Mouse (Mus musculus) embryo, embryonic 10.5 days (tissue): ENCODE data around the gene Ebi3.
"Not testable (repeated sequence)": the region's sequence is repeated elsewhere in the genome, so short reads cannot be mapped to it uniquely, and the experiment has no call there.

ENCODE experiments used
- DNase-seq: peaks from one replicate; pipeline ENCODE4 v3.0.0-alpha.2; 2015; ENCODE audit warnings: low spot score

Ebi3 gene

DNA sequence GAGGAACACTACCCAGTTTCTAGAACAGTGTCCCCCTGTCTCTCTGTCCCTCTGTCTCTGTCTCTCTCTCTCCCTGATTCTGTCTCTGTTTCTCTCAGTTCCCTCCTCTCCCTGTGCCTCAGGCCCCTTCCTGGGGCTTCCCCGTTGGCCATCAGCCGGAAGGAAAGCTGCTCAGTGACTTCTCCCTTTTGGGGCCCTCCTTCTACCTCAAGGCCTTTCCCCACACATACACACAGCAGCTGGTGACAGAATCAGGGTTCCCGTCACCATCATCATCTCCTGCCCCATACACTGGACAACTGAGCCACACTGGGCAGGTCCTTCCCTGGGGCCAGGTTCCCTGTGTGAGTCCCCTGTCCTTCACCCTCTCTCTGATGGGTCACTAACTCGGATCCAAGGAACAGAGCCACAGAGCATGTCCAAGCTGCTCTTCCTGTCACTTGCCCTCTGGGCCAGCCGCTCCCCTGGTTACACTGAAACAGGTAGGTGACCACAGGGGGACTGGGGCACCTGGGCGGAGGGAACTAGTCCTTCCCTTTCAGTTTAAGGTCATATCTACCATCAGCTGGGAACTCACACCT lies at the start of gene Ebi3:
Ebi3 (plus strand) TSS at position 194 of the 581 bp plus-strand sequence.
- DNase-seq, result no peak

DNA sequence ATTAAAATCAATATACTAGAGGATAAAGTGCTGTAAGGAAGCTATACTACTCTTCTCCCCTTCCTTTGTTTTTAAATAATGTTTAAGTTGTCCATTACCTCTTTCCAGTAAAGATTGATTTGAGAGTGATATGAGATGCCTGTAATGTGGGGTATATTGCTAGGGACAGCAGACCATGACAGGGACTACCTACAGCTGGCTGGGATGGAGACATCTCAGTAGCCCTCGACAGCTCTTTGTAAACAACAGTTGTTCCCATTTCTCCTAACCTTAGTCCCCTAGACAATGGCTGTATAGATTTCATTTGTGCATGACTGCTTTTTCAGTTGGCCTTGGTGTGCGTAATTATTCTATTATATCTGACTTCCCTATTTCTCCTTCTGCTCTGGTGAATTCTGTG lies 49.4 kb upstream of the Ebi3 start:
- no peak for DNase-seq

DNA sequence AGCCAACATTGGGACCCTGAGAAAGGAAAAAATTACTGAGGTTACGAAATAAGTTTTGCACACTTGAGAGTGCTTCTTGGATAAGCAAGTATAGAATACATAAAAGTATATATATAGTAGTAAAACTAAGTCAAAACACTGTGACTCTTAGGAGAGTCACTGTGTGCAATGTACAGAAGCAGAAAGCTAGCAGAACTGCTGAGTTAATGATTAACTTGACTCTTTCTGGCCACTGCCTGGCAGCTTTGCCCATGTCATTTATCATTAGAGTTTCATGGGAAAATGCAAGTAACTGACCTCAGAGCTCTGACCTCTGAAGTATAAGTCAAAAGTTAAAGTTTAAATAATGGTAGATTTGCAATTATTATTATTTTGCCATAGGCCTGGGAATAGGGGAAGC lies 48.8 kb upstream of the Ebi3 start:
- no peak for DNase-seq

- DNase-seq, result no peak
Observed at GRCm38 (mm10) chr17:55904131-55904530, 48.3 kb upstream of the Ebi3 start.

DNA sequence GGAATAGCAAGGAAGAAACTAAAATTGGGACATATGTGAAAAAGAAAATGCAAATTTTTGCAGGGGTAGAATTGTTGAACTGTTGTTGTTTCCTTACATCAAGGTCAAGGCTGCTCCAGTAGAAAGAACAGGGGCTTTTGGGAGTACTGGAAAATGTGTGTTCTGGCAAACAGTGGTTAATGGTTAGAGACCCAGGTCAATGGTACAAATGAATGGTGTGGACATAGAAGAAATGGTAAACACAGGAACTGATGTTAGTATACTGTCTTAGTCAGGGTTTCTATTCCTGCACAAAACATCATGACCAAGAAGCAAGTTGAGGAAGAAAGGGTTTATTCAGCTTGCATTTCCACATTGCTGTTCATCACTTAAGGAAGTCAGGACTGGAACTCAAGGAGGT lies 45.8 kb upstream of the Ebi3 start:
- DNase-seq, result no peak

DNA sequence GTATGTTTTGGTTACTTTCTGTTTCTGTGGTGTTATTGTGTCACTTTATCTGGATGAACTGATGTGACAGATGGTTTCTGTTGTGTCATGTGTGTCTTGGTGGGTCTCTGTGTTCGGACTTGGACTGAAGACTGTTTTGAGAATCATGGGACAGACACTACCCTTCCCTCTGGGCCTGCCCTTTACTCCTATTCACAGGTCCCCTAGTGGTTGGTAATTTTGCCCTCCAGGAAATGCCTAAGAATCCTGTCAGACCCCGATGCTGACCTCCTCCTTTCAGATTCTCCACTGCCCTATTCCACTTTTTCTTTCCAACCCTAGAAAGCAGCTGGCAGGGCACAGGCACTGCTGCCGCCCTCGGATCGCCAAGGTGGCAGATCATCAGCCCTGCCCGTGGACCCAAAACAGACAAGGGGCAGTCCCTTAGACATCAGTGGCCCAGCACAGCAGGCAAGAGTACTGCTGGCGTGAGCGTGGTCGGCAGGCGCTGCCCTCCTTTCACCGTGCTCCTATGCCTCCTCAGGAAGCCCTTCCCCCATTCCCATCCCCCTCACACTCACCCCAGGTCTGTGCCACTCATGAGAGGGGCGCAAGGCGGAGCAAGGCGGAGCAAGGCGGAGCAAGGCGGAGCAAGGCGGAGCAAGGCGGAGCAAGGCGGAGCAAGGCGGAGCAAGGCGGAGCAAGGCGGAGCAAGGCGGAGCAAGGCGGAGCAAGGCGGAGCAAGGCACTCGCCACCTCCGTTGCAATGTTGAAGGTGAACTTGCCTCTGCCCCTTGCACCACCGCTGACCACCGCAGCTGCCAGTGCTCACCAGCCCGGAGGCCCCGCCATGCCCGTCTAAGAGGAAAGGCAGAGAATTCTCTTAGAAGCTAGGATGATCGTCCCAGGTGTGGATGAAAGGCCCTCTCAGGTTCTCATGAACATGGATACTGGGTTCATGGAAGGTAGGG lies 20.6 kb upstream of the Ebi3 start:
- DNase-seq, result peak; percentile 85

DNA sequence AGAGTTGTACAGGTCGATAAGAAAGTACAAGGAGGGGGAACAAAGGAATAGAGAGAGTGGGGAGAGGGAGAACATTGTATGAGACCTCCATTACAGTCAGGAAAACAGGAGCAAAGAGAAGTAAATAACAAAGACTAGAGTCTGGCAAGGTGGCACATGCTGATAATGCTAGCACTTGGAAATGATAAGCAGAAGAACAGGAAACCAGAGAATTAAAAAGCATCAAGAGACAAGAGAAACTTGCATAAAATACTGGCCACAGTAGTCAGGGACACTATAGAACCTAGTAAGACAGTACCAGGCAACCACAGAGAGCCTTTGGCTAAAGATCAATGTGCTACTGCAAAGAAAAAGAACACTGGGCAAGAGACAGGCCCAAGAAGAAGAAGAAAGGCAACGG lies 19.8 kb upstream of the Ebi3 start:
- DNase-seq, result no peak

DNA sequence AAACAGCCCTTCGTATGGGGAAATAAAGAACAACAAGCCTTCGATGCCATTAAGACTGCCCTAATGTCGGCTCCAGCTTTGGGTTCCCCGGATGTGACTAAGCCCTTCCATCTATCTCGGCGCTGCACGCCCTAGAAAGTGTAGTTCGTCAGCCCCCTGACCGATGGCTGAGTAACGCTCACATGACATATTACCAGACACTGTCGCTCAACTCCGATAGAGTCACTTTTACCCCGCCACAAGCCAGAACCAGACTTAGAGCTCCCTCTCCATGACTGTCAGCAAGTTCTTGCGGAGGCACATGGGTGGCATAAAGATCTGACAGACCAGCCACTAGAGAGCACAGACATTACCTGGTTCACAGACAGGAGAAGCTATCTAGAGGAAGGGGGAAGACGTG lies 19.2 kb upstream of the Ebi3 start:
- DNase-seq, result no peak

DNA sequence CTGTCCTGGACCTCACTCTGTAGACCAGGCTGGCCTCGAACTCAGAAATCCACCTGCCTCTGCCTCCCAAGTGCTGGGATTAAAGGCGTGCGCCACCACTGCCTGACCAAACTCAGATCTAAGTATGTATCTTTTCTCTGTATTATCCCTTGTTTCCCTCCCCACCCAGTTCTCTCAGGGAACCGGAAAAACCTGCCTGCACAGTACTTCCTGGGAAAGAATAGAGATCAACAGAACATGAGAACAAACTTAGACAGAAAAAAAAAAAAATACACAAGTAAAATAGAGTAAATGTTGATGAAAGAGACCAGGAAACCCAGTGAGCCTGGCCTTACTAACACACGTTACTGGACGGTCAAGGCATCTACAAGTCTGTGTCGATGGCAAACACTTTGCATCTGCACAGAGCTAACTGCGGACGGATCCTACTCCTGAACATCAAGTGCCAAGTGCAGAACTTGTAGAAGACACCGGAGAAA lies 8.0 kb upstream of the Ebi3 start:
- not testable (repeated sequence) for DNase-seq

DNA sequence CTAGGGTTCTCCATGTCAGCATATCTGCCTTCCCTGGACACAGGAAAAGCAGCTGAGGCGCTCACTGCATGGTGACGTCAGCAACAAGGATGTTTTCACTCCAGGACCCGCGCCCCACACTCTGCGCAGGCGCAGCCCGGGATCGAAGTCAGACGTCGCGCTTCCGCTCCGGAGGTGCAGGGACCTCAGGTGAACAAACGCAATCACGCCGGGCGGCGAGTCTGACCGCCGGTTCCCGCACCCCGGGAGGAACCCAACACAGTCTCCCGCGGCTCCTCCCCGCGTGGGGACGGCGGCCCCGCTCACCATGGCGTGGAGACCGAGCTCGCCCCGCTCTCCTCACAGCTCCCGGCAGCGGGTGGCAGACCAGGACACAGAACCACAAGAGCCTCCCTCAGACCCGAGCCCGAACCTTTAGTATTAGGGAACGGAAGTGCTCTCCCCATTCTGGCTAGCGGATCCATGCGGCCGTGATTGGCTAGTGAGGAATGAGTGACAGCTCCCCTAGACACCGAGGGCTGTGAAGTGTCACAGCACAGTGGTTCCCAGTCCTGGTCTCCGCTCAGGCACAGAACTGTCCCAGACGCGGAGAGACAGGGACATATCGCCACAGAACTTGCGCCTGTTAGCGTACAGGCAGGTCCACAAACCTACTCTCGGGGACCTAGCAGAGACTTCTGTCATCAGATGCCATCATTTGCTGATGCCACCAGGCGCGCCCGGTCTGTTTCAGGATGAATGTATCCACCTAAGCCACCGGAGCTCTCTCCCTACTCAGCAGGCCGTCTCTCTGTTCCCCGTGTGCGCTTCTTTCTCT lies 7.4 kb upstream of the Ebi3 start:
- DNase-seq, result peak; percentile 84

DNA sequence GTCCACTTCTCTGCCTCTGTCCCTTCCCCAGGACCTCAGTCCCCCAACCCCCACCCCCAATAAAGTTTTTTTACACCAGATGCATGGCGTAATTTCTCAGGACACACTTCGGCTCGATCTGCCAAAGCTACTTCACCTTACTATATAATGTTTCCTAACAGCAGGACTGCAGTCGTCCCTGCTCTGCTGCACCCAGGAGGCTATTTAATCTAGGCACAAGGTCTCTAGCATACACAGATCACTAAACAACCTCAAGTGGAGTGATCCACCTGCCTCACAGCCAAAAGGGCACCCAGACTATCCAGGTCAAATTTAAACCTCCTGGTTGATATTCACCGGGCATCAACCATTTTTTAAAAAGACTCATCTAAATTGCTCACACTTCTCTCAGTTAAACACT lies 6.7 kb upstream of the Ebi3 start:
- DNase-seq, result no peak

- no peak for DNase-seq
Observed at GRCm38 (mm10) chr17:55948647-55949046, 3.8 kb upstream of the Ebi3 start.

- no peak for DNase-seq
Observed at GRCm38 (mm10) chr17:55949400-55949799, 3.0 kb upstream of the Ebi3 start, which contains the start of gene Zfp119b. Gene Zfp119b (minus strand): TSS chr17:55949500.

DNA sequence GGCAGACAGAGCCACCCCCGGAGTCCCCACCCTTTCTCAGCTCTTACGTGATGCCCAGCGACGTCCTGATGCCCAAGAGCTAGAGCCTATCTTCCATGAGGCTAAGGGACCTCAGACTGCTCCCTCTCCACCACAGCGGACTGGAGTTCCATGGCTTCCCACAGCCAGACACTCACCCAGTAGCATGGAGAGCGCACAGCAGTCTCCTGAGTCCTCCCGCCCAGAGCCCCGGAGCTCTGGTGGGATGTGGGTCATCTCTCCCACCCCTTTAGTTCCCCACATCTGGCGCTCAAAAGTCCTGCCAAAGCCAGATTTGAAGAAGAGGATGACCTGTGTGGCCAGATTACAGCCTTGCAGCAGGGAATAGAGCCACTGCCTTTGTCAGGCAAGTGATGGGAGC lies 1.8 kb upstream of the Ebi3 start:
- DNase-seq, result no peak

DNA sequence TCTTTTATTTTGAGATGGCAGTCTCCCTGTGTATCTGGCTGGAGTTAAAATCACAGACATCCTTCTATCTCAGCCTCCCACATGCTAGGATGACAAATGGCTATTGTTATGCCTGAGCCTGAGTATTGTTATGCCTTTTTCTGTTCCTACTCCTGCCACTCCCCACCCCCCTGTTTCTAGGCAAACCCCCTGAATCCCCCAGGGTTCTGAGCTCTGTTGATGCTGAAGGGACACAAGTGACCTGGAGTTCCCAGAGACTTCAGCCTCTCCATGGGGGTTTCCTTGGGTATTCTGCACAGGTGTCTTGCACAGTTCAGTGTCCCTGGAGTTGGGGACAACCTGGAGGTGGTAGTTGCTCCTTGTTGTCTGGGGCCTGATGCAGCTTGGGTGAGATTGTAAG lies 399 bp upstream of the Ebi3 start:
- DNase-seq, result no peak

DNA sequence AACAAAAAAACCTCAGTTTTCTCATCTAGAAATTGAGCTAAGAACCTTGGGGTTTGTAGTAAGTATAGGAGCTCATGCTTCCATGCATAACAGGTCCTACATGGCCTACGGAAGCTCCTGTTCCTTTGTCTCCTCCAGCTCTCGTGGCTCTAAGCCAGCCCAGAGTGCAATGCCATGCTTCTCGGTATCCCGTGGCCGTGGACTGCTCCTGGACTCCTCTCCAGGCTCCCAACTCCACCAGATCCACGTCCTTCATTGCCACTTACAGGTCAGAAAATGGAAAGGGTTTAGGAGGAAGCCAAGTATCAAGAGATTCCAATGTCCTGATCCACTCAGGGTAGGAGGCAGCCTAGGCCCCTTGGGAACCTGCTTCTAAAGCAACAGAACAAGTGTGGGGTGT lies 1.3 kb downstream of the Ebi3 start:
- no peak for DNase-seq

GRCm38 (mm10) chr17:55954229-55954628 lies 1.8 kb downstream of the Ebi3 start:
- no peak for DNase-seq

DNA sequence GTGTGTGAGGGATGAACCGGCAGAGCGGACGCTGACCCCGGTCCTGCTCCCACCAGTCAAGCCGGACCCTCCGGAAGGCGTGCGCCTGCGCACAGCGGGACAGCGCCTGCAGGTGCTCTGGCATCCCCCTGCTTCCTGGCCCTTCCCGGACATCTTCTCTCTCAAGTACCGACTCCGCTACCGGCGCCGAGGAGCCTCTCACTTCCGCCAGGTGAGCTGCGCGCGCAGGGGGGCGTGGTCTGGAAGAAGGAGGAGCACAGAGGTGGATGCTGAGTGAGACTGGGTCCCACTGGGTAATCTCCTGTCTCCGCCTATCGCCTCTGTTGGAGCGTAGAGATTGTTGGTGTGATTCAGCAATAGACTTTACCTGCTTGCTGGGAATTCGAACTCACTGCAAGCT lies 3.7 kb downstream of the Ebi3 start:
- peak; percentile 74 for DNase-seq

DNA sequence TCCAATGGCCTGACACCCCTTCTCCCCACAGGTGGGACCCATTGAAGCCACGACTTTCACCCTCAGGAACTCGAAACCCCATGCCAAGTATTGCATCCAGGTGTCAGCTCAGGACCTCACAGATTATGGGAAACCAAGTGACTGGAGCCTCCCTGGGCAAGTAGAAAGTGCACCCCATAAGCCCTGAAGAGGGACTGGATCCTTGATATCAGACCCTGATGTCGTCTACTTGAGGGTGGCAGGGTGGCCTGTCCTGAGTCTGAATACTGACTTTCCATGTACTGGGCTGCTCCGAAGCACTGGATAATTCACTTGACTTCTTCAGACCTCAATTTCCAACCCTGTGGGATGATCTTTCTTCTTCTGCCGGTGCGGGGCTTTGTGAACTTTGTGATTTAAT lies 4.2 kb downstream of the Ebi3 start:
- no peak for DNase-seq

- DNase-seq, result peak; percentile 83
Observed at GRCm38 (mm10) chr17:55957168-55957567, 4.7 kb downstream of the Ebi3 start.

GRCm38 (mm10) chr17:55957726-55958583 lies 5.5 kb downstream of the Ebi3 start:
- DNase-seq, result no peak

DNA sequence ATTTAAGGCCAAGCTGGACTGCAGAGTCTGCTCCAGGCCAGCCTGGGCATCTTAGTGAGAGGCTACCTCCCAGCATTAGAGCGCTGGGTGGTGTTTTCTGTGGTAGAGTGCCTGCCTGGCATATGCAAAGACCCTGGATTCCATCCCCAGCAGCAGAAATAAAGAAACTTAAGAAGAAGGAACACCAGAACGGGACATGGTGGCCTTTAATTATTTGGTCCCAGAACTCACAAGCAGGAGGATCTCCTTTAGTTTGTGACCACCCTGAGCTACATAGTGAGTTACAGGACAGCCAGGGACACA lies 6.1 kb downstream of the Ebi3 start:
- no peak for DNase-seq
